Mouse (Mus musculus) spleen, adult 2 months (tissue): ENCODE measurements at regions not wholly inside any gene's neighbourhood (a gene's known extent, or its start where the extent isn't known, plus 50 kb on each side); places are given as distances from the start of the nearest gene placed in this dataset.
"Not testable (repeated sequence)": the region's sequence is repeated elsewhere in the genome, so short reads cannot be mapped to it uniquely, and the experiment has no call there.

ENCODE experiments used
- CTCF ChIP-seq: fragments of 200-500 bp; IDR thresholded peaks from 2 replicates; pipeline ENCODE4 v1.5.1; 2011; ENCODE audit warnings: mild to moderate bottlenecking, inconsistent platforms; ENCODE audit not compliant: insufficient read depth, insufficient read length, insufficient replicate concordance; ENCODE audit errors: extremely low read depth
- POLR2A ChIP-seq: fragments of 200-500 bp; IDR thresholded peaks from 2 replicates; pipeline ENCODE4 v1.6.1; 2011; ENCODE audit warnings: low read depth, low read length, inconsistent platforms

- TF ChIP-seq CTCF, POLR2A: not testable (repeated sequence)
Measured at GRCm38 (mm10) chr11:114483350-114483749, 185.0 kb upstream of the Rpl38 start.
